Mouse (Mus musculus): ENCODE data around the gene Cdkal1. TPM values are rescaled to one million over a fixed set of nuclear protein-coding genes. Genes with fewer than 3 reads are reported as not detected.

Cdkal1 gene
- total and polyA plus RNA-seq, 3 experiments = 8.7 to 13.7 (median 9.5) TPM

DNA sequence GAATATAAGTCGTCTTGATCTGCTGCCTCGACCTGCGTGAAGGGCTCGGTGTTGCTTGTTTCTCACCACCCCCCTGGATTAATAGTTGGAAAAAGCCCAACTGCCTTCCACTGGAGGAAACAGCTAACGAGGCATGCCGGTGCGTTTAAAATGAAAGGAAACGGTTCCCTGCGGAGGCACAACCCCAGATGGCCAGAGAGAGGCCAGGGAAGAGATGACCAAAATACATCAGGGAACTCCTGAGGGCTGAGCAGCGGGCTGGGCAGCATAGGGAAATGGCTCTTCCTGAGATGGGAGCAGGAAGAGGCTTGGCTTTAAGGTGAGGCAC lies 499.4 kb downstream of the Cdkal1 start:
- H3K4me1 ChIP-seq (ENCODE audit: control insufficient read depth in 1 of 2, insufficient read depth in 2 of 2) = no peaks in the 10 kb centered on the region
- H3K9me3 ChIP-seq (replicated peaks; ENCODE audit: low read length) = no peaks in the 10 kb centered on the region
- H3K36me3 ChIP-seq (replicated peaks in 1 of 2; ENCODE audit: control insufficient read depth in 1 of 2, insufficient read depth in 1 of 2, low read length in 1 of 2) = peaks cover 0 to 20% of the 10 kb centered on the region in 2 experiments
- in situ Hi-C loops (cut with MboI; ENCODE audit: low pct_ligation_motif_present, low pct_unique_long_range_greater_than_20kb, low sequenced_read_pairs) = no loop called here
- no peak overlapping the region for H3K4me2 ChIP-seq (ENCODE audit: insufficient read depth, low read depth, poor library complexity, severe bottlenecking)
- no peak for DNase-seq (ENCODE audit: extremely low read depth)
- dilution Hi-C loops (cut with MboI; ENCODE audit: extremely low pct_ligation_motif_present, extremely low pct_unique_long_range_greater_than_20kb, low sequenced_read_pairs) = no loop called here
- no peak overlapping the region for H3K4me3 ChIP-seq (replicated peaks in 1 of 3; ENCODE audit: low read depth in 2 of 3, low read length in 2 of 3, poor library complexity in 1 of 3)
- H3K27ac ChIP-seq (ENCODE audit: insufficient read depth, low read depth) = no peak overlapping the region
- no peaks in the 10 kb centered on the region for H3K79me2 ChIP-seq (replicated peaks; ENCODE audit: control insufficient read depth, extremely low read depth, insufficient read depth, poor library complexity, severe bottlenecking)
- no peak overlapping the region for H3K9ac ChIP-seq (ENCODE audit: insufficient read depth, low read depth)
- H3K27me3 ChIP-seq (replicated peaks) = no peaks in the 10 kb centered on the region
- no peak for TF ChIP-seq E2F4 (IDR thresholded peaks at IDR 0.05; ENCODE audit: insufficient replicate concordance, low read depth, low read length)
- TF ChIP-seq POLR2AphosphoS2 (IDR thresholded peaks at IDR 0.05; ENCODE audit: low read depth, low read length) = no peak
- TF ChIP-seq USF2 (conservative IDR thresholded peaks at IDR 0.05; ENCODE audit: low read depth, low read length) = no peak
- no peak for TF ChIP-seq MXI1 (IDR thresholded peaks at IDR 0.05; ENCODE audit: low read depth, low read length)
- TF ChIP-seq BHLHE40 (IDR thresholded peaks at IDR 0.05; ENCODE audit: low read depth, low read length) = no peak
- TF ChIP-seq ETS1 (conservative IDR thresholded peaks at IDR 0.05; ENCODE audit: low read depth, low read length) = no peak
- TF ChIP-seq SMC3 (IDR thresholded peaks at IDR 0.05; ENCODE audit: low read depth, low read length) = no peak
- no peak for TF ChIP-seq GABPA (IDR thresholded peaks at IDR 0.05; ENCODE audit: insufficient replicate concordance, low read depth, low read length)
- TF ChIP-seq ELF1 (IDR thresholded peaks at IDR 0.05; ENCODE audit: low read depth, low read length) = no peak
- no peak for TF ChIP-seq TBP (conservative IDR thresholded peaks at IDR 0.05; ENCODE audit: low read depth, low read length)
- no peak for TF ChIP-seq ZMIZ1 (IDR thresholded peaks at IDR 0.05; ENCODE audit: low read depth, low read length)

DNA sequence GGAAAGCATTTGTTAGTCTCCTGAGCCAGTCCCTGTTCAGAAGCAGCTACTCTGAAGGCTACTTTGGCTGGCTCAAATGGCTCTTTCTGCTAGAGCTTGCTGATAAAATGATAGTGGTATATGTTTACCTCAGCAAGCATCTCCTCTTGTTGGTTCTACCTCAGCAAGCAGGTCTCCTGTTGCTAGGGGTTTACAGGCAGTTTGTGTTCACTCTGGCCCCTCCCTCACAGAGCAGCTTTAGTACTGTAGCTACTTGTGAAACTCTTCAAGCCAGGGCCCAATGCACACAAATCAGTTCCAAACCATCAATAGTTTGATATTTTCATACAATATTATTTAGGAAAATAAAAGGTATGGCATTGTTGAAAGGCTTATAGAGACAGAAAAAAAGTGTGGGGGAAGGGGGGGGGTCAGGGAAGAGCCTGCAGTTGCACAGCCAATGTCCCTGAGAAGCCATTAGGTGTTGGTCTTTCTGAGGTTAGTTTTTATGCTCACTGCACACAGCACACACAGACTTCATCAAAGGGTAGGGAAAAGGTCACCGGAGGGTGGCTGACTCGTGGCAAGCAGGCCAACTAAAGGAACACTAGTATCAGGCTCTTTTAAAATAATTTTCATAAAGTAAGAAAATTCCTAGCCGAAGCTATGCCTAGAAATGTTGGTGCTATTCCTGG lies 499.9 kb downstream of the Cdkal1 start:
- dilution Hi-C loops (cut with MboI; ENCODE audit: extremely low pct_ligation_motif_present, extremely low pct_unique_long_range_greater_than_20kb, low sequenced_read_pairs) = no loop called here
- no peak overlapping the region for H3K4me2 ChIP-seq (ENCODE audit: insufficient read depth, low read depth, poor library complexity, severe bottlenecking)
- H3K4me3 ChIP-seq (replicated peaks in 1 of 3; ENCODE audit: low read depth in 2 of 3, low read length in 2 of 3, poor library complexity in 1 of 3) = no peak overlapping the region
- no peaks in the 10 kb centered on the region for H3K79me2 ChIP-seq (replicated peaks; ENCODE audit: control insufficient read depth, extremely low read depth, insufficient read depth, poor library complexity, severe bottlenecking)
- no peaks in the 10 kb centered on the region for H3K27me3 ChIP-seq (replicated peaks)
- H3K27ac ChIP-seq (ENCODE audit: insufficient read depth, low read depth) = no peak overlapping the region
- TF ChIP-seq HCFC1 (IDR thresholded peaks at IDR 0.05; ENCODE audit: low read depth, low read length) (no peak), MAX (IDR thresholded peaks at IDR 0.05; ENCODE audit: low read length) (no peak), IRF4 (IDR thresholded peaks at IDR 0.05; ENCODE audit: low read depth, low read length) (no peak), POLR2AphosphoS2 (IDR thresholded peaks at IDR 0.05; ENCODE audit: low read depth, low read length) (no peak), CHD1 (IDR thresholded peaks at IDR 0.05; ENCODE audit: low read depth, low read length) (no peak), GABPA (IDR thresholded peaks at IDR 0.05; ENCODE audit: insufficient replicate concordance, low read depth, low read length) (no peak), ZMIZ1 (IDR thresholded peaks at IDR 0.05; ENCODE audit: low read depth, low read length) (no peak), USF2 (conservative IDR thresholded peaks at IDR 0.05; ENCODE audit: low read depth, low read length) (no peak), MAZ (IDR thresholded peaks at IDR 0.05; ENCODE audit: low read depth, low read length) (no peak), TCF12 (IDR thresholded peaks at IDR 0.05; ENCODE audit: low read depth, low read length) (no peak), MAFK (IDR thresholded peaks at IDR 0.05; ENCODE audit: insufficient replicate concordance, low read length) (no peak), RCOR1 (conservative IDR thresholded peaks at IDR 0.05; ENCODE audit: low read depth, low read length) (no peak), RAD21 (IDR thresholded peaks at IDR 0.05; ENCODE audit: low read depth, low read length) (no peak), JUND (conservative IDR thresholded peaks at IDR 0.05; ENCODE audit: low read depth, low read length) (no peak), USF1 (IDR thresholded peaks at IDR 0.05; ENCODE audit: low read depth, low read length) (no peak), ELF1 (IDR thresholded peaks at IDR 0.05; ENCODE audit: low read depth, low read length) (no peak), E2F4 (IDR thresholded peaks at IDR 0.05; ENCODE audit: insufficient replicate concordance, low read depth, low read length) (no peak), PAX5 (IDR thresholded peaks at IDR 0.05; ENCODE audit: low read length) (no peak), ZKSCAN1 (IDR thresholded peaks at IDR 0.05; ENCODE audit: borderline replicate concordance, low read depth, low read length) (no peak), BHLHE40 (IDR thresholded peaks at IDR 0.05; ENCODE audit: low read depth, low read length) (no peak)
- peaks cover 0 to 22% of the 10 kb centered on the region in 2 experiments for H3K36me3 ChIP-seq (replicated peaks in 1 of 2; ENCODE audit: control insufficient read depth in 1 of 2, insufficient read depth in 1 of 2, low read length in 1 of 2)
- in situ Hi-C loops (cut with MboI; ENCODE audit: low pct_ligation_motif_present, low pct_unique_long_range_greater_than_20kb, low sequenced_read_pairs) = no loop called here
- DNase-seq (ENCODE audit: extremely low read depth) = no peak
- no peak overlapping the region for H3K9ac ChIP-seq (ENCODE audit: insufficient read depth, low read depth)
- H3K9me3 ChIP-seq (replicated peaks; ENCODE audit: low read length) = no peaks in the 10 kb centered on the region
- no peaks in the 10 kb centered on the region for H3K4me1 ChIP-seq (ENCODE audit: control insufficient read depth in 1 of 2, insufficient read depth in 2 of 2)
